Mouse (Mus musculus): Measurements from ENCODE around the gene Sgms2.
"Not testable (repeated sequence)": the region's sequence is repeated elsewhere in the genome, so short reads cannot be mapped to it uniquely, and the experiment has no call there.

Sgms2 gene

GRCm38 (mm10) chr3:131359011-131359410 is 132.2 kb downstream of the Sgms2 start:
- no peak for DNase-seq (ENCODE audit: extremely low read depth, low read depth, low spot score)

- no peak for DNase-seq (ENCODE audit: extremely low read depth, low read depth, low spot score)
Measured at GRCm38 (mm10) chr3:131358205-131358604, 133.0 kb downstream of the Sgms2 start.

GRCm38 (mm10) chr3:131357643-131358042 is 133.6 kb downstream of the Sgms2 start:
- DNase-seq (ENCODE audit: extremely low read depth, low read depth, low spot score), result no peak

GRCm38 (mm10) chr3:131356026-131356425 is 135.2 kb downstream of the Sgms2 start:
- no peak for DNase-seq (ENCODE audit: extremely low read depth, low read depth, low spot score)

- no peak for DNase-seq (ENCODE audit: extremely low read depth, low read depth, low spot score)
Measured at GRCm38 (mm10) chr3:131350539-131350938, 140.7 kb downstream of the Sgms2 start.

GRCm38 (mm10) chr3:131349013-131349412 is 142.2 kb downstream of the Sgms2 start:
- DNase-seq (ENCODE audit: extremely low read depth, low read depth, low spot score), result no peak

- DNase-seq (ENCODE audit: extremely low read depth, low read depth, low spot score), result no peak
Measured at GRCm38 (mm10) chr3:131348579-131348950, 142.6 kb downstream of the Sgms2 start.

- DNase-seq (ENCODE audit: extremely low read depth, low read depth, low spot score), result no peak
Measured at GRCm38 (mm10) chr3:131347831-131348578, 143.2 kb downstream of the Sgms2 start.

GRCm38 (mm10) chr3:131345903-131346302 is 145.3 kb downstream of the Sgms2 start:
- DNase-seq (ENCODE audit: extremely low read depth, low read depth, low spot score), result no peak

- no peak for DNase-seq (ENCODE audit: extremely low read depth, low read depth, low spot score)
Measured at GRCm38 (mm10) chr3:131343311-131343710, 147.9 kb downstream of the Sgms2 start.

GRCm38 (mm10) chr3:131340885-131341284 is 150.3 kb downstream of the Sgms2 start:
- no peak for DNase-seq (ENCODE audit: extremely low read depth, low read depth, low spot score)

GRCm38 (mm10) chr3:131339280-131339679 is 151.9 kb downstream of the Sgms2 start:
- DNase-seq (ENCODE audit: extremely low read depth, low read depth, low spot score), result no peak

- not testable (repeated sequence) for DNase-seq (ENCODE audit: extremely low read depth, low read depth, low spot score)
Measured at GRCm38 (mm10) chr3:131337749-131338148, 153.5 kb downstream of the Sgms2 start.

- no peak for DNase-seq (ENCODE audit: extremely low read depth, low read depth, low spot score)
Measured at GRCm38 (mm10) chr3:131336629-131337028, 154.6 kb downstream of the Sgms2 start.

- no peak for DNase-seq (ENCODE audit: extremely low read depth, low read depth, low spot score)
Measured at GRCm38 (mm10) chr3:131335117-131335547, 156.1 kb downstream of the Sgms2 start.

GRCm38 (mm10) chr3:131327189-131327588 is 164.0 kb downstream of the Sgms2 start:
- no peak for DNase-seq (ENCODE audit: extremely low read depth, low read depth, low spot score)

- DNase-seq (ENCODE audit: extremely low read depth, low read depth, low spot score), result no peak
Measured at GRCm38 (mm10) chr3:131326637-131327036, 164.6 kb downstream of the Sgms2 start.

- no peak for DNase-seq (ENCODE audit: extremely low read depth, low read depth, low spot score)
Measured at GRCm38 (mm10) chr3:131322081-131322815, 169.0 kb downstream of the Sgms2 start.

GRCm38 (mm10) chr3:131320184-131320583 is 171.0 kb downstream of the Sgms2 start:
- no peak for DNase-seq (ENCODE audit: extremely low read depth, low read depth, low spot score)

- DNase-seq (ENCODE audit: extremely low read depth, low read depth, low spot score), result no peak
Measured at GRCm38 (mm10) chr3:131318211-131318610, 173.0 kb downstream of the Sgms2 start.

- DNase-seq (ENCODE audit: extremely low read depth, low read depth, low spot score), result no peak
Measured at GRCm38 (mm10) chr3:131317126-131317525, 174.1 kb downstream of the Sgms2 start.

GRCm38 (mm10) chr3:131315957-131316510 is 175.2 kb downstream of the Sgms2 start:
- DNase-seq (ENCODE audit: extremely low read depth, low read depth, low spot score), result no peak
